Mouse (Mus musculus): ENCODE data around the gene Trip4.

DNA sequence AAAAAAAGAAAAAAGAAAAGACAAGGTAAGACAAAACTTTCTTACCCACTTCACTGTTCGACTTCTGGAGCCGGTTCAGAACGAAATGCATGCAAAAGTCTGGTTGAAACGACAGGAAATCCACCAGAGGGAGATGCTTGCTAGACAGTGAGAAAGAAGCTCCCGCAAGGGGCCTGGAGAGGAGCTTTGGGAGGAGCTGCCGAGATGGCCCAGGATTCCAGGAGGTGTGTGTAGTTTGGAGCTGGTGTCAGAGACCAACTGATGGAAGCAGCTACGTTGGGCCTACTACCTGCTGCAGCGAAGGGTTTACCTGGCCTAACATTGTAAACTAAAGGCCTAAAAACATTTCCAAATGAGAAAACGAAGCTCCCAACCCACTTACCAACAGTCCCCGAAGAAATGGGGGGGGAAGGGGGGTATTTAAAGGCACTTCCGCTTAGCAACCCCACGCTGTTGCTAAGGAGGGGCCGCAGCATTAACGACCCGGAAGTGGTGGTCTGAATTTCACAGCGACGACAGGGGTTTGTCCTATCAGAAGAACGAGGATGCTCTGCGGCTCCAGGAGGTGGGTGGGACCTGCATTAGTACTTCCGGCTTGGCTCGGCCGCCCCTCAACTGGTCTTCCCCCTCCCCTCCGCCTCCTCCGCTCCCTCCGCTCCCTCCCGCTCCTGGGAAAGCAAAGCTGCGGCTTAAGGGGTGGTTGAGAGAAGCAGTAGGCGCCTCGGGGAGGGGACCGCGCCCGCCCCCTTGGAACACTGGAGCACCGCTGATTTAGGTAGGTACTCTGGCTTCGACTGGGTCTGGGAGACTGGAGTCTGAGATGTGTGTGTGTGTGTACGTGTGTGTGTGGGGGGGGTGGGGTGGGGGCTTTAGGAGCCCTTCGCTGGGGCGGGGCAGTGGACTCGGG is at the start of gene Trip4, which contains the start of gene Csnk1g1:
- 0 out of 2 replicates have a peak, but pooled peaks have one; percentile 31 for TF ChIP-seq POLR2A (IDR thresholded peaks at IDR 0.05; ENCODE audit: insufficient read depth, low read depth, low read length)
- no peak for TF ChIP-seq CTCF (IDR thresholded peaks at IDR 0.05; ENCODE audit: insufficient read depth, low read depth, low read length)

Data from olfactory bulb, adult 2 months (tissue).